Mouse (Mus musculus): ENCODE results near the gene Rims3. TPM values are rescaled to one million over a fixed set of nuclear protein-coding genes. Genes with fewer than 3 reads are reported as not detected.

The Rims3 gene
- 10.0 and 12.9 TPM in 2 replicates for polyA plus RNA-seq (2016; fragmentation: Nextera tagmentation; extraction: Ambion mirVana)

- WGBS: under 1% methylated on average over 64 of the region's 68 CpGs
- Histone ChIP-seq H3K4me3 (peak within 1 kb of the TSS; percentile 74), H3K9ac (peak within 1 kb of the TSS; percentile 77), H3K4me2 (replicated peaks) (peak within 1 kb of the TSS; percentile 98), H3K9me3 (no peaks in the 10 kb centered on the region), H3K27me3 (replicated peaks) (peaks cover 22% of the 10 kb centered on the region; the same call in 1 of the 2 replicates), H3K4me1 (peaks cover 26% of the 10 kb centered on the region), H3K27ac (no peak within 1 kb of the TSS), H3K36me3 (no peaks in the 10 kb centered on the region)
- peak; percentile 68 for ATAC-seq (ENCODE audit: low FRiP score, low read depth)
Observed at GRCm38 (mm10) chr4:120854588-120855319, at the start of gene Rims3. Gene Rims3, plus strand, starts transcription at chr4:120854816.

GRCm38 (mm10) chr4:120805816-120806215 is 48.8 kb upstream of the Rims3 start:
- H3K4me1 ChIP-seq: no peaks in the 10 kb centered on the region
- ATAC-seq (ENCODE audit: low FRiP score, low read depth): no peak
- no peaks in the 10 kb centered on the region for H3K9me3 ChIP-seq
- no peak overlapping the region for H3K4me2 ChIP-seq (replicated peaks)
- no peaks in the 10 kb centered on the region for H3K27me3 ChIP-seq (replicated peaks)
- no peak overlapping the region for H3K9ac ChIP-seq
- no peaks in the 10 kb centered on the region for H3K36me3 ChIP-seq
- H3K4me3 ChIP-seq: no peak overlapping the region
- no peak overlapping the region for H3K27ac ChIP-seq

- H3K9ac ChIP-seq: peak overlapping the region; percentile 22
- peak overlapping the region; percentile 63 for H3K4me2 ChIP-seq (replicated peaks)
- no peak for ATAC-seq (ENCODE audit: low FRiP score, low read depth)
- no peaks in the 10 kb centered on the region for H3K27me3 ChIP-seq (replicated peaks)
- no peak overlapping the region for H3K27ac ChIP-seq
- no peaks in the 10 kb centered on the region for H3K9me3 ChIP-seq
- WGBS: 62% methylated on average over 1 of the region's 1 CpGs
- H3K4me3 ChIP-seq: peak overlapping the region; percentile 45
- H3K4me1 ChIP-seq: peaks cover 24% of the 10 kb centered on the region
- H3K36me3 ChIP-seq: no peaks in the 10 kb centered on the region
Observed at GRCm38 (mm10) chr4:120813762-120814161, 40.9 kb upstream of the Rims3 start.

GRCm38 (mm10) chr4:120814171-120814570 is 40.4 kb upstream of the Rims3 start:
- ATAC-seq (ENCODE audit: low FRiP score, low read depth): no peak
- H3K27ac ChIP-seq: no peak overlapping the region
- H3K4me1 ChIP-seq: peaks cover 24% of the 10 kb centered on the region
- 65% methylated on average over 4 of the region's 4 CpGs for WGBS
- H3K4me3 ChIP-seq: peak overlapping the region; percentile 45
- no peaks in the 10 kb centered on the region for H3K36me3 ChIP-seq
- H3K27me3 ChIP-seq (replicated peaks): no peaks in the 10 kb centered on the region
- H3K9ac ChIP-seq: peak overlapping the region; percentile 22
- H3K9me3 ChIP-seq: no peaks in the 10 kb centered on the region
- peak overlapping the region; percentile 63 for H3K4me2 ChIP-seq (replicated peaks)

GRCm38 (mm10) chr4:120815163-120815562 is 39.5 kb upstream of the Rims3 start:
- peak; percentile 49 for ATAC-seq (ENCODE audit: low FRiP score, low read depth)
- no peaks in the 10 kb centered on the region for H3K9me3 ChIP-seq
- peak overlapping the region; percentile 45 for H3K4me3 ChIP-seq
- peak overlapping the region; percentile 63 for H3K4me2 ChIP-seq (replicated peaks)
- H3K36me3 ChIP-seq: no peaks in the 10 kb centered on the region
- peak overlapping the region; percentile 51 for H3K9ac ChIP-seq
- H3K4me1 ChIP-seq: peaks cover 24% of the 10 kb centered on the region
- H3K27ac ChIP-seq: no peak overlapping the region; the same call in 1 of the 2 replicates
- H3K27me3 ChIP-seq (replicated peaks): no peaks in the 10 kb centered on the region
- WGBS: 20% methylated on average over 4 of the region's 4 CpGs

GRCm38 (mm10) chr4:120815622-120816334 is 38.8 kb upstream of the Rims3 start:
- no peaks in the 10 kb centered on the region for H3K9me3 ChIP-seq
- H3K27me3 ChIP-seq (replicated peaks): no peaks in the 10 kb centered on the region
- peaks cover 24% of the 10 kb centered on the region for H3K4me1 ChIP-seq
- H3K4me3 ChIP-seq: peak overlapping the region; percentile 45
- peak; percentile 98 for ATAC-seq (ENCODE audit: low FRiP score, low read depth)
- 9% methylated on average over 10 of the region's 10 CpGs for WGBS
- H3K9ac ChIP-seq: peak overlapping the region; percentile 51
- no peak overlapping the region; the same call in 1 of the 2 replicates for H3K27ac ChIP-seq
- no peaks in the 10 kb centered on the region for H3K36me3 ChIP-seq
- H3K4me2 ChIP-seq (replicated peaks): peak overlapping the region; percentile 63

GRCm38 (mm10) chr4:120817002-120817774 is 37.4 kb upstream of the Rims3 start:
- H3K27ac ChIP-seq: no peak overlapping the region

GRCm38 (mm10) chr4:120817951-120818350 is 36.7 kb upstream of the Rims3 start:
- Histone ChIP-seq H3K27me3 (replicated peaks) (no peaks in the 10 kb centered on the region), H3K4me1 (peaks cover 19% of the 10 kb centered on the region), H3K4me2 (replicated peaks) (no peak overlapping the region), H3K36me3 (no peaks in the 10 kb centered on the region), H3K4me3 (no peak overlapping the region), H3K9me3 (no peaks in the 10 kb centered on the region), H3K9ac (no peak overlapping the region), H3K27ac (no peak overlapping the region)
- ATAC-seq (ENCODE audit: low FRiP score, low read depth): no peak
- WGBS: 86% methylated on average over 2 of the region's 2 CpGs

More at GRCm38 (mm10) chr4:120817002-120817774, 37.4 kb upstream of the Rims3 start:
- H3K4me2 ChIP-seq (replicated peaks): no peak overlapping the region
- peaks cover 21% of the 10 kb centered on the region for H3K4me1 ChIP-seq
- no peak for ATAC-seq (ENCODE audit: low FRiP score, low read depth)
- no peak overlapping the region for H3K9ac ChIP-seq
- H3K36me3 ChIP-seq: no peaks in the 10 kb centered on the region
- H3K9me3 ChIP-seq: no peaks in the 10 kb centered on the region
- H3K4me3 ChIP-seq: no peak overlapping the region
- 44% methylated on average over 3 of the region's 3 CpGs for WGBS
- no peaks in the 10 kb centered on the region for H3K27me3 ChIP-seq (replicated peaks)

GRCm38 (mm10) chr4:120819296-120819695 is 35.3 kb upstream of the Rims3 start:
- no peak for ATAC-seq (ENCODE audit: low FRiP score, low read depth)
- H3K36me3 ChIP-seq: no peaks in the 10 kb centered on the region; the same call in 1 of the 2 replicates
- 67% methylated on average over 1 of the region's 1 CpGs for WGBS
- no peak overlapping the region for H3K4me3 ChIP-seq
- H3K9me3 ChIP-seq: no peaks in the 10 kb centered on the region
- H3K27me3 ChIP-seq (replicated peaks): no peaks in the 10 kb centered on the region
- H3K9ac ChIP-seq: no peak overlapping the region
- no peak overlapping the region for H3K27ac ChIP-seq
- H3K4me1 ChIP-seq: peaks cover 17% of the 10 kb centered on the region
- no peak overlapping the region for H3K4me2 ChIP-seq (replicated peaks)

GRCm38 (mm10) chr4:120819871-120820270 is 34.7 kb upstream of the Rims3 start:
- Histone ChIP-seq H3K27ac (no peak overlapping the region), H3K9ac (no peak overlapping the region), H3K4me1 (peaks cover 20% of the 10 kb centered on the region), H3K4me2 (replicated peaks) (no peak overlapping the region), H3K27me3 (replicated peaks) (no peaks in the 10 kb centered on the region), H3K36me3 (no peaks in the 10 kb centered on the region; the same call in 1 of the 2 replicates), H3K4me3 (no peak overlapping the region), H3K9me3 (no peaks in the 10 kb centered on the region)
- 95% methylated on average over 2 of the region's 2 CpGs for WGBS
- ATAC-seq (ENCODE audit: low FRiP score, low read depth): no peak

GRCm38 (mm10) chr4:120822191-120822911 is 32.3 kb upstream of the Rims3 start:
- no peaks in the 10 kb centered on the region for H3K27me3 ChIP-seq (replicated peaks)
- H3K36me3 ChIP-seq: no peaks in the 10 kb centered on the region; the same call in 1 of the 2 replicates
- peaks cover 18% of the 10 kb centered on the region for H3K4me1 ChIP-seq
- H3K27ac ChIP-seq: no peak overlapping the region
- no peak overlapping the region for H3K4me2 ChIP-seq (replicated peaks)
- no peak overlapping the region for H3K9ac ChIP-seq
- no peaks in the 10 kb centered on the region for H3K9me3 ChIP-seq
- 90% methylated on average over 2 of the region's 2 CpGs for WGBS
- no peak overlapping the region for H3K4me3 ChIP-seq
- ATAC-seq (ENCODE audit: low FRiP score, low read depth): no peak
